Mouse (Mus musculus): ENCODE measurements around the gene Mink1. TPM values are rescaled to one million over a fixed set of nuclear protein-coding genes. Genes with fewer than 3 reads are reported as not detected.
A peak's percentile ranks its signal among the peaks of the same experiment; 100 is the strongest.

Mink1 gene
- total and polyA plus RNA-seq, 2 experiments from 2014 or later = 5.0 to 20.4 TPM

DNA sequence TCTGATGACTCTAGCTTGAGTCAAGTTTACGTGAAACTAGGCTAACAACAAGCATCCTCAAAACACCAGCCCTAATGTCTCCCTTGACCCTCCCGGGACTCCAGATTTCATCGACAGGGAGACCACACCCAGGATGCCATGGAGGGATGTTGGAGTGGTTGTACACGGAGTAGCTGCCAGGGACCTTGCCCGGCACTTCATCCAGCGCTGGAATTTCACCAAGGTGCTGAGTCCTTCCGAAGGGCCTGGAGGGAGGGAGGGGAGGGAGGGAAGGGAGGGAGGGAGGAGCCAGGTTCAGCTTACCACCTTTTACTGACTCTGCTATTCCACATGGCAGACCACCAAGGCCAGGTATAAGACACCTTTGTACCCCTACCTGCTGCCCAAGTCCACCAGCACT lies 8.7 kb upstream of the Mink1 start:
- H3K4me3 ChIP-seq (ENCODE audit: low read depth, low read length) = no peak overlapping the region
- no peak for ATAC-seq (ENCODE audit: insufficient read depth, low read depth)

GRCm38 (mm10) chr11:70557545-70557944 lies 5.1 kb upstream of the Mink1 start:
- H3K36me3 ChIP-seq (replicated peaks; ENCODE audit: control insufficient read depth, insufficient read depth, low read length) = peaks cover 19% of the 10 kb centered on the region; the same call in 1 of the 2 replicates
- ATAC-seq (ENCODE audit: insufficient read depth, low read depth) (no peak), DNase-seq (ENCODE audit: low spot score) (no peak)
- H3K9ac ChIP-seq (replicated peaks; ENCODE audit: low read depth, low read length) = no peak overlapping the region
- no peak overlapping the region for H3K27ac ChIP-seq (ENCODE audit: low read depth)
- H3K9me3 ChIP-seq (replicated peaks; ENCODE audit: control insufficient read depth, low read length) = no peaks in the 10 kb centered on the region
- H3K4me2 ChIP-seq (ENCODE audit: low read depth, low read length) = no peak overlapping the region
- no peaks in the 10 kb centered on the region for H3K4me1 ChIP-seq (ENCODE audit: control insufficient read depth, insufficient read depth)
- H3K4me3 ChIP-seq (ENCODE audit: low read depth, low read length) = no peak overlapping the region
- no peaks in the 10 kb centered on the region for H3K27me3 ChIP-seq (ENCODE audit: control insufficient read depth, insufficient read depth, low read length)
- WGBS = 85% methylated on average over 9 of the region's 9 CpGs
- no peak for TF ChIP-seq CTCF (IDR thresholded peaks at IDR 0.05; ENCODE audit: low read depth)
- no peak for TF ChIP-seq EP300 (IDR thresholded peaks at IDR 0.05; ENCODE audit: low read depth)

More for the DNA sequence above, 8.7 kb upstream of the Mink1 start:
- DNase-seq (ENCODE audit: low spot score) = no peak
- Histone ChIP-seq H3K9me3 (replicated peaks; ENCODE audit: control insufficient read depth, low read length) (no peaks in the 10 kb centered on the region), H3K36me3 (replicated peaks; ENCODE audit: control insufficient read depth, insufficient read depth, low read length) (peaks cover 21% of the 10 kb centered on the region; the same call in 1 of the 2 replicates), H3K27ac (ENCODE audit: low read depth) (no peak overlapping the region), H3K4me2 (ENCODE audit: low read depth, low read length) (no peak overlapping the region), H3K4me1 (ENCODE audit: control insufficient read depth, insufficient read depth) (no peaks in the 10 kb centered on the region), H3K9ac (replicated peaks; ENCODE audit: low read depth, low read length) (no peak overlapping the region), H3K27me3 (ENCODE audit: control insufficient read depth, insufficient read depth, low read length) (no peaks in the 10 kb centered on the region)
- 46% methylated on average over 7 of the region's 7 CpGs for WGBS
- TF ChIP-seq EP300 (IDR thresholded peaks at IDR 0.05; ENCODE audit: low read depth) (no peak), CTCF (IDR thresholded peaks at IDR 0.05; ENCODE audit: low read depth) (no peak)

- peaks cover 3% of the 10 kb centered on the region; the same call in 1 of the 2 replicates for H3K36me3 ChIP-seq (replicated peaks; ENCODE audit: control insufficient read depth, insufficient read depth, low read length)
- no peaks in the 10 kb centered on the region for H3K9me3 ChIP-seq (replicated peaks; ENCODE audit: control insufficient read depth, low read length)
- peak overlapping the region; percentile 77 for H3K4me3 ChIP-seq (ENCODE audit: low read depth, low read length)
- no peak for ATAC-seq (ENCODE audit: insufficient read depth, low read depth)
- H3K9ac ChIP-seq (replicated peaks; ENCODE audit: low read depth, low read length) = no peak overlapping the region
- H3K27me3 ChIP-seq (ENCODE audit: control insufficient read depth, insufficient read depth, low read length) = no peaks in the 10 kb centered on the region
- H3K4me2 ChIP-seq (ENCODE audit: low read depth, low read length) = peak overlapping the region; percentile 85
- H3K27ac ChIP-seq (ENCODE audit: low read depth) = no peak overlapping the region
- no peak for TF ChIP-seq CTCF (IDR thresholded peaks at IDR 0.05; ENCODE audit: low read depth)
- TF ChIP-seq EP300 (IDR thresholded peaks at IDR 0.05; ENCODE audit: low read depth) = no peak
- no peak for DNase-seq (ENCODE audit: low spot score)
- H3K4me1 ChIP-seq (ENCODE audit: control insufficient read depth, insufficient read depth) = no peaks in the 10 kb centered on the region
- 0% methylated on average over 2 of the region's 2 CpGs for WGBS
Measured at GRCm38 (mm10) chr11:70561937-70562286, 769 bp upstream of the Mink1 start.

DNA sequence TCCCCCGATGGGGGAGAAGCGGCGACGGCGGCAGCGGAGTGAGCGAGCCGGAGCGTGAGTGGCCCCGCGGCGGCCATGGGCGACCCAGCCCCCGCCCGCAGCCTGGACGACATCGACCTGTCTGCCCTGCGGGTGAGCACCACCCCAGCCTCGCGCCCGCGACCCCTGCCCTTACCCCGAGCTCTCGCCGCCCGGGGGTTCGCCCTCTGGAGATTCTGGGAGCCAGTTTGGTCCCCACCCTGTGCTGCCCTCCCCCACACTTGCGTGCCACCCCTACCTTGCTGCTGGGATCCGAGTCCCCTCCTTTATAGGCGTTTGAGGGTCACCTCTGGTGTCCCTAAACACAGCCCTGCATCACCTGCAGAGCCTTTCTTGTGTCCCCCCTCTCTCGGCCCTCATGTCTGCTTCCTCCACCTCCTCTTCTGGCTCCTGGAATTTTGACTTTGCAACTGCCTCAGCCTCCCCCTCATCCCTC lies 351 bp downstream of the Mink1 start:
- WGBS = under 1% methylated on average over 26 of the region's 31 CpGs
- no peak for DNase-seq (ENCODE audit: low spot score)

DNA sequence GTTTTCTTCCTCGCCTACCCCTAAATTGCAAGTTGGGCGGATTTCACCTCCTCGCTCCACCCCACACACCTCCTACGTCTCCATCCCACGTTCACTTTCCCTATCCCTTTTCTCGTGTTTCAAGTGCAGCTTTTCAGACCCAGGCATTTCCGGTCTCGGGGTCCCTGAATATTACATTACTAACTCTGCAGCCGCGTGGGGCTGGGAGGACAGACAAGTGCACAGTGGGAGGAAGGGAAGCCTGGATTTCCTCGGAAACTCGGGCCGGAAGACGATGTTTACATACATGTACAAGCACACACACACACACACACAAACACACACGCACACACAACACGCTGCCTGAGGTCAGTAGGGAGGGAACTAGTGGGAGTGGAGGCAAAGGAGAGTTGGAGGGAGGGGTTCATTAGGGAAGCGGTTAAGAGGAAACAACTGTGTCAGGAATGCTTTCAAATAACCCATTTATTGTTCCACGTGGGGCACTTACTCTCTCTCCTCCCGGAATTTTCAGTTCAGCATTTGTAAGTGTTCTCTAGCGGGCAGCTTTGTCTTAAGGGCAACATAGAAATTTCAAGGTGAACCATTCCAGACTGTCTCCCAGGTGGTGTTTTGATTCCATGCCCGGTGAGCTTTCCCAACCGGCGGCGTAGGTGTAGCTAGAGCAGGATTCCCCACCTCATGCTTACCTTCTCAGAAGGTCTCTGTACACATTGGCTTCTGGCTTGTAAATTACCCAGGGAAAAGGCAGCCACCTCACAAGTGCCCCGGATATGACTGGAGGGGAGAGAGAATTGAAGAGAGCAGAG lies 992 bp downstream of the Mink1 start:
- ATAC-seq (ENCODE audit: insufficient read depth, low read depth) (no peak), DNase-seq (ENCODE audit: low spot score) (peak; percentile 34)
- H3K27me3 ChIP-seq (ENCODE audit: control insufficient read depth, insufficient read depth, low read length) = no peaks in the 10 kb centered on the region
- peak overlapping the region; percentile 77 for H3K4me3 ChIP-seq (ENCODE audit: low read depth, low read length)
- peak overlapping the region; percentile 76 for H3K9ac ChIP-seq (replicated peaks; ENCODE audit: low read depth, low read length)
- peak overlapping the region; percentile 85 for H3K4me2 ChIP-seq (ENCODE audit: low read depth, low read length)
- H3K27ac ChIP-seq (ENCODE audit: low read depth) = peak overlapping the region; percentile 68; the same call in 1 of the 2 replicates
- WGBS = 2% methylated on average over 25 of the region's 25 CpGs
- TF ChIP-seq CTCF (IDR thresholded peaks at IDR 0.05; ENCODE audit: low read depth) (no peak), EP300 (IDR thresholded peaks at IDR 0.05; ENCODE audit: low read depth) (no peak)
- no peaks in the 10 kb centered on the region for H3K36me3 ChIP-seq (replicated peaks; ENCODE audit: control insufficient read depth, insufficient read depth, low read length)
- no peaks in the 10 kb centered on the region for H3K4me1 ChIP-seq (ENCODE audit: control insufficient read depth, insufficient read depth)
- H3K9me3 ChIP-seq (replicated peaks; ENCODE audit: control insufficient read depth, low read length) = no peaks in the 10 kb centered on the region

More for the DNA sequence above, 351 bp downstream of the Mink1 start:
- TF ChIP-seq EP300 (IDR thresholded peaks at IDR 0.05; ENCODE audit: low read depth) (no peak), CTCF (IDR thresholded peaks at IDR 0.05; ENCODE audit: low read depth) (no peak)
- Histone ChIP-seq H3K27ac (ENCODE audit: low read depth) (peak overlapping the region; percentile 68), H3K9me3 (replicated peaks; ENCODE audit: control insufficient read depth, low read length) (no peaks in the 10 kb centered on the region), H3K27me3 (ENCODE audit: control insufficient read depth, insufficient read depth, low read length) (no peaks in the 10 kb centered on the region), H3K4me2 (ENCODE audit: low read depth, low read length) (peak overlapping the region; percentile 85), H3K36me3 (replicated peaks; ENCODE audit: control insufficient read depth, insufficient read depth, low read length) (no peaks in the 10 kb centered on the region), H3K9ac (replicated peaks; ENCODE audit: low read depth, low read length) (peak overlapping the region; percentile 76), H3K4me1 (ENCODE audit: control insufficient read depth, insufficient read depth) (no peaks in the 10 kb centered on the region), H3K4me3 (ENCODE audit: low read depth, low read length) (peak overlapping the region; percentile 77)
- ATAC-seq (ENCODE audit: insufficient read depth, low read depth) = peak; percentile 9; the same call in 1 of the 2 replicates

All from heart, postnatal 0 days (tissue).